ENCODE assay signal across 24 mouse cellular contexts in genomic region chr3:81938924-81939323, GRCm38 (mm10). TPM values are rescaled to one million over a fixed set of nuclear protein-coding genes. Genes with fewer than 3 reads are reported as not detected.
DNase-seq lines count a peak whose midpoint lies in the region; ATAC-seq and TF ChIP-seq lines count a peak whose summit lies in the region.
"Had no signal": no experiment of that assay in that cellular context is flagged by ENCODE, and none has a peak within 500 bp of the region (broad histone marks: within the 10 kb centered on the region; RNA-seq: fewer than 3 reads in every experiment).

No protein-coding gene starts in this region.

- H3K4me1 ChIP-seq in lung, embryonic 16.5 days (replicated peaks; ENCODE audit: control insufficient read depth, insufficient read depth, low read length), result peaks cover 3% of the 10 kb centered on the region; the same call in 1 of the 2 replicates
- H3K4me1 ChIP-seq in stomach, postnatal 0 days (replicated peaks; ENCODE audit: control insufficient read depth, insufficient read depth), result no peaks in the 10 kb centered on the region
- no peaks in the 10 kb centered on the region for H3K4me1 ChIP-seq in forebrain, embryonic 13.5 days
- H3K4me1 ChIP-seq: hindbrain, embryonic 10.5 days; liver, embryonic 13.5 days; neural tube, embryonic 13.5 days; stomach, embryonic 15.5 days had no signal

- no peak overlapping the region for H3K9ac ChIP-seq in lung, embryonic 16.5 days (ENCODE audit: low read length)
- H3K9ac ChIP-seq in stomach, postnatal 0 days (ENCODE audit: low read length), result no peak overlapping the region
- H3K9ac ChIP-seq in forebrain, embryonic 13.5 days, result no peak overlapping the region
- H3K9ac ChIP-seq: liver, embryonic 13.5 days; neural tube, embryonic 13.5 days; stomach, embryonic 15.5 days had no signal

- H3K9me3 ChIP-seq in lung, embryonic 16.5 days (ENCODE audit: control insufficient read depth, low read length), result no peaks in the 10 kb centered on the region; the same call in 1 of the 2 replicates
- H3K9me3 ChIP-seq in stomach, postnatal 0 days (ENCODE audit: control insufficient read depth, low read length), result no peaks in the 10 kb centered on the region
- no peaks in the 10 kb centered on the region for H3K9me3 ChIP-seq in forebrain, embryonic 13.5 days (replicated peaks)
- H3K9me3 ChIP-seq: hindbrain, embryonic 10.5 days; liver, embryonic 13.5 days; megakaryocyte, embryonic 14.5 days; neural tube, embryonic 13.5 days; stomach, embryonic 15.5 days had no signal

- peak; percentile 48 for DNase-seq in adrenal gland, postnatal 14 days
- no peak for DNase-seq in adrenal gland, adult 8-10 months
- DNase-seq in ovary, adult 18-20 months (ENCODE audit: low spot score), result peak; percentile 37
- no peak for DNase-seq in ovary, postnatal 36 days (ENCODE audit: low spot score)
- no peak for DNase-seq in stomach, postnatal 0 days (ENCODE audit: low spot score)
- DNase-seq in gastrocnemius, postnatal 10 days, result no peak
- DNase-seq: B cell, adult 2 months; cerebellum, postnatal 14 days; gastrocnemius, postnatal 36 days; kidney, postnatal 14 days; layer of hippocampus, adult 9-11 months; liver, embryonic 13.5 days; spleen, adult 18-20 months; thymus, postnatal 25 days had no signal

- TF ChIP-seq EP300 in stomach, postnatal 0 days (optimal IDR thresholded peaks at IDR 0.05), result peak; percentile 76

- no peaks in the 10 kb centered on the region for H3K36me3 ChIP-seq in lung, embryonic 16.5 days (ENCODE audit: control insufficient read depth, insufficient read depth, low read length)
- H3K36me3 ChIP-seq in stomach, postnatal 0 days (ENCODE audit: control insufficient read depth, insufficient read depth, low read length), result no peaks in the 10 kb centered on the region
- H3K36me3 ChIP-seq in forebrain, embryonic 13.5 days (ENCODE audit: poor library complexity, severe bottlenecking), result no peaks in the 10 kb centered on the region
- H3K36me3 ChIP-seq: hindbrain, embryonic 10.5 days; liver, embryonic 13.5 days; neural tube, embryonic 13.5 days; stomach, embryonic 15.5 days had no signal

- H3K4me2 ChIP-seq in lung, embryonic 16.5 days (ENCODE audit: low read depth, low read length), result no peak overlapping the region
- no peak overlapping the region for H3K4me2 ChIP-seq in stomach, postnatal 0 days (replicated peaks; ENCODE audit: low read depth)
- H3K4me2 ChIP-seq in forebrain, embryonic 13.5 days, result no peak overlapping the region
- H3K4me2 ChIP-seq: liver, embryonic 13.5 days; neural tube, embryonic 13.5 days; stomach, embryonic 15.5 days had no signal

- WGBS in lung, embryonic 16.5 days, result 27% methylated on average over 3 of the region's 3 CpGs
- 29% methylated on average over 3 of the region's 3 CpGs for WGBS in stomach, postnatal 0 days
- 84% methylated on average over 3 of the region's 3 CpGs for WGBS in forebrain, embryonic 13.5 days

- peak; percentile 72 for ATAC-seq in lung, embryonic 16.5 days (ENCODE audit: low read depth)
- peak; percentile 51; the same call in 1 of the 2 replicates for ATAC-seq in stomach, postnatal 0 days (ENCODE audit: low FRiP score, low TSS enrichment)
- ATAC-seq in forebrain, embryonic 13.5 days, result no peak
- ATAC-seq: inflammation-experienced regulatory T-cells, adult 6 months had no signal

- H3K27me3 ChIP-seq in lung, embryonic 16.5 days (ENCODE audit: control insufficient read depth, insufficient read depth, low read depth, low read length), result no peaks in the 10 kb centered on the region
- no peaks in the 10 kb centered on the region for H3K27me3 ChIP-seq in stomach, postnatal 0 days (ENCODE audit: control insufficient read depth, insufficient read depth, low read length)
- H3K27me3 ChIP-seq in forebrain, embryonic 13.5 days, result no peaks in the 10 kb centered on the region
- H3K27me3 ChIP-seq: liver, embryonic 13.5 days; megakaryocyte, embryonic 14.5 days; neural tube, embryonic 13.5 days; stomach, embryonic 15.5 days had no signal

- TF ChIP-seq CTCF in stomach, postnatal 0 days (IDR thresholded peaks at IDR 0.05; ENCODE audit: low read depth), result no peak

- no peak overlapping the region for H3K27ac ChIP-seq in lung, embryonic 16.5 days (ENCODE audit: low read length)
- H3K27ac ChIP-seq in stomach, postnatal 0 days (replicated peaks), result no peak overlapping the region
- no peak overlapping the region for H3K27ac ChIP-seq in forebrain, embryonic 13.5 days
- H3K27ac ChIP-seq: hindbrain, embryonic 10.5 days; liver, embryonic 13.5 days; neural tube, embryonic 13.5 days; stomach, embryonic 15.5 days had no signal

- H3K4me3 ChIP-seq in lung, embryonic 16.5 days (ENCODE audit: low read length), result no peak overlapping the region
- H3K4me3 ChIP-seq in stomach, postnatal 0 days (ENCODE audit: low read depth, low read length), result no peak overlapping the region
- no peak overlapping the region for H3K4me3 ChIP-seq in forebrain, embryonic 13.5 days
- H3K4me3 ChIP-seq: hindbrain, embryonic 10.5 days; liver, embryonic 13.5 days; megakaryocyte, embryonic 14.5 days; neural tube, embryonic 13.5 days; stomach, embryonic 15.5 days had no signal

RNA-seq across cellular contexts. Expression of gene Ctso, which starts 6.5 kb away (rescaled TPM):
- total RNA-seq in adrenal gland, postnatal 14 days (2021), result 39.4 and 40.7 TPM in 2 replicates
- total RNA-seq in adrenal gland, adult 8-10 months (2022), result 10 to 100 TPM; 45.7 to 73.5 (median 59.5) TPM
- 32.6 and 34.3 TPM in 2 replicates for polyA plus RNA-seq in lung, embryonic 16.5 days (2015; fragmentation: Nextera tagmentation; extraction: Ambion mirVana)
- polyA plus RNA-seq in stomach, postnatal 0 days (2015; fragmentation: Nextera tagmentation; extraction: Ambion mirVana), result 28.8 and 30.0 TPM in 2 replicates
- 8.1 and 8.5 TPM in 2 replicates for polyA plus RNA-seq in forebrain, embryonic 13.5 days (2015; fragmentation: Nextera tagmentation; extraction: Ambion mirVana)
- 1 to 10 TPM; 5.2 to 7.7 TPM for total RNA-seq in gastrocnemius, postnatal 10 days (2021)

RNA-seq across cellular contexts. Expression of gene Tdo2, which starts 37.1 kb away (rescaled TPM):
- total RNA-seq in adrenal gland, postnatal 14 days (2021), result 5.4 and 103 TPM in 2 replicates
- total RNA-seq in adrenal gland, adult 8-10 months (2022), result 1 to 10 TPM in 2 of 4 experiments, under 1 TPM in 1, not detected in 1; 0.40 to 3.5 (median 1.7) TPM
- 1.9 and 2.6 TPM in 2 replicates for polyA plus RNA-seq in lung, embryonic 16.5 days (2015; fragmentation: Nextera tagmentation; extraction: Ambion mirVana)
- polyA plus RNA-seq in stomach, postnatal 0 days (2015; fragmentation: Nextera tagmentation; extraction: Ambion mirVana), result 2.8 and 3.6 TPM in 2 replicates
- polyA plus RNA-seq in forebrain, embryonic 13.5 days (2015; fragmentation: Nextera tagmentation; extraction: Ambion mirVana), result 0.19 and 0.77 TPM in 2 replicates
- total RNA-seq in gastrocnemius, postnatal 10 days (2021), result not detected
- total RNA-seq: gastrocnemius, postnatal 36 days; monocyte, adult 5-6 weeks had no signal
- polyA plus RNA-seq: hindbrain, embryonic 10.5 days had no signal

RNA-seq across cellular contexts. Expression of gene Asic5, which starts 43.2 kb away (rescaled TPM):
- 2.0 TPM in 1 of 2 replicates, not detected in the other for total RNA-seq in adrenal gland, postnatal 14 days (2021)
- total RNA-seq in adrenal gland, adult 8-10 months (2022), result not detected
- polyA plus RNA-seq in lung, embryonic 16.5 days (2015; fragmentation: Nextera tagmentation; extraction: Ambion mirVana), result not detected in 2 replicates
- 0.70 and 1.5 TPM in 2 replicates for polyA plus RNA-seq in stomach, postnatal 0 days (2015; fragmentation: Nextera tagmentation; extraction: Ambion mirVana)
- polyA plus RNA-seq in forebrain, embryonic 13.5 days (2015; fragmentation: Nextera tagmentation; extraction: Ambion mirVana), result not detected in 2 replicates
- total RNA-seq in gastrocnemius, postnatal 10 days (2021), result not detected
- total RNA-seq: gastrocnemius, postnatal 36 days; left cerebral cortex, postnatal 36 days; monocyte, adult 5-6 weeks had no signal
- polyA plus RNA-seq: heart, embryonic 14.5 days; hindbrain, embryonic 10.5 days; inflammation-experienced regulatory T-cells, adult 6 months; liver, embryonic 13.5 days; neural tube, embryonic 13.5 days; stomach, embryonic 15.5 days had no signal

Comparison
In these comparisons a context has a peak if more than half of its experiments do, and no peak if none do; other contexts are left out.
1. DNase-seq: peak in adrenal gland, postnatal 14 days (single experiment) and ovary, adult 18-20 months (single experiment); none in adrenal gland, adult 8-10 months (single experiment), ovary, postnatal 36 days (single experiment), stomach, postnatal 0 days (single experiment) and gastrocnemius, postnatal 10 days (single experiment).